Mouse (Mus musculus) kidney, adult 2 months (tissue): Measurements from ENCODE around the gene Cox7b2.

Experiments
- CTCF ChIP-seq: fragments of 200-500 bp; conservative IDR thresholded peaks from 2 replicates; pipeline ENCODE4 v1.5.1; 2011; ENCODE audit warnings: low read depth, mild to moderate bottlenecking, control low read depth, low read length, moderate library complexity, mixed read lengths; ENCODE audit not compliant: insufficient read depth, insufficient read length
- POLR2A ChIP-seq: fragments of 200-500 bp; IDR thresholded peaks from one replicate; pipeline ENCODE4 v1.6.1; 2011; ENCODE audit warnings: low read depth, low read length, control low read depth

DNA sequence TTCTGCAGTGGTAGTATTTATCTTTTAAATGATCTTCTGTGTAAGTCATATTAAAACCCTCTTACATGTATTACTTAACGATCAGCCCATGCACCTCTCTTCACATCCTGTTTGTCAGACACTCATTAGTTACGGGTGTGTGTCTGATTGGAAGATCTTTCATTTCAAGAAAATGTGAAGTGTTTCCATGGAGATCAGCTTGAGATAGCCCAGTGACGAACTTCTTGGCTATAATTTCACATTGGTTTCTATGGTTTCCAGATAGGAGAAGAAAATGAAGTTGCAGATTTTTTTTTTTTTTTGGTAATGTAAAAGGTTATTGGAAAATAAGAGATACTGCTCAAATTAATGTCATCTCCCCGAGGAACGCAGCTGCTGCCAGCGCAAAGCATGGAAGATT lies 107.8 kb downstream of the Cox7b2 start:
- TF ChIP-seq CTCF (no peak), POLR2A (no peak)
